Mouse (Mus musculus): Measurements from ENCODE around the gene Hmga2. TPM values are rescaled to one million over a fixed set of nuclear protein-coding genes. Genes with fewer than 3 reads are reported as not detected.

Hmga2 gene
- polyA plus RNA-seq, 1 experiment = 7.0 TPM

- H3K4me1 ChIP-seq = peaks cover 63% of the 10 kb centered on the region
- no peaks in the 10 kb centered on the region for H3K27me3 ChIP-seq (replicated peaks)
- no peak for TF ChIP-seq FLI1 (IDR thresholded peaks at IDR 0.05; ENCODE audit: low read length)
- no peak for TF ChIP-seq GATA1 (IDR thresholded peaks at IDR 0.05; ENCODE audit: borderline replicate concordance, low read length)
- no peak overlapping the region for H3K4me3 ChIP-seq (replicated peaks)
- H3K36me3 ChIP-seq (replicated peaks; ENCODE audit: low read length) = peaks cover 4% of the 10 kb centered on the region
- H3K9me3 ChIP-seq = no peaks in the 10 kb centered on the region
Measured at GRCm38 (mm10) chr10:120405322-120405721, 70.9 kb downstream of the Hmga2 start.

- Histone ChIP-seq H3K36me3 (replicated peaks; ENCODE audit: low read length) (peaks cover 4% of the 10 kb centered on the region), H3K4me1 (peaks cover 69% of the 10 kb centered on the region), H3K9me3 (no peaks in the 10 kb centered on the region), H3K4me3 (replicated peaks) (no peak overlapping the region), H3K27me3 (replicated peaks) (no peaks in the 10 kb centered on the region)
- TF ChIP-seq GATA1 (IDR thresholded peaks at IDR 0.05; ENCODE audit: borderline replicate concordance, low read length) = no peak
- no peak for TF ChIP-seq FLI1 (IDR thresholded peaks at IDR 0.05; ENCODE audit: low read length)
Measured at GRCm38 (mm10) chr10:120402966-120403365, 73.3 kb downstream of the Hmga2 start.

GRCm38 (mm10) chr10:120401787-120402186 is 74.5 kb downstream of the Hmga2 start:
- peaks cover 6% of the 10 kb centered on the region for H3K36me3 ChIP-seq (replicated peaks; ENCODE audit: low read length)
- no peaks in the 10 kb centered on the region for H3K9me3 ChIP-seq
- H3K4me3 ChIP-seq (replicated peaks) = no peak overlapping the region
- H3K4me1 ChIP-seq = peaks cover 60% of the 10 kb centered on the region
- TF ChIP-seq FLI1 (IDR thresholded peaks at IDR 0.05; ENCODE audit: low read length) = no peak
- no peak for TF ChIP-seq GATA1 (IDR thresholded peaks at IDR 0.05; ENCODE audit: borderline replicate concordance, low read length)
- no peaks in the 10 kb centered on the region for H3K27me3 ChIP-seq (replicated peaks)

- TF ChIP-seq GATA1 (IDR thresholded peaks at IDR 0.05; ENCODE audit: borderline replicate concordance, low read length) (no peak), FLI1 (IDR thresholded peaks at IDR 0.05; ENCODE audit: low read length) (no peak)
- peaks cover 52% of the 10 kb centered on the region for H3K4me1 ChIP-seq
- no peaks in the 10 kb centered on the region for H3K27me3 ChIP-seq (replicated peaks)
- no peaks in the 10 kb centered on the region for H3K9me3 ChIP-seq
- peaks cover 6% of the 10 kb centered on the region for H3K36me3 ChIP-seq (replicated peaks; ENCODE audit: low read length)
- H3K4me3 ChIP-seq (replicated peaks) = no peak overlapping the region
Measured at GRCm38 (mm10) chr10:120399846-120400510, 76.3 kb downstream of the Hmga2 start.

GRCm38 (mm10) chr10:120398745-120399144 is 77.5 kb downstream of the Hmga2 start:
- Histone ChIP-seq H3K9me3 (no peaks in the 10 kb centered on the region), H3K4me1 (peaks cover 51% of the 10 kb centered on the region)

GRCm38 (mm10) chr10:120397211-120397631 is 79.0 kb downstream of the Hmga2 start:
- H3K36me3 ChIP-seq (replicated peaks; ENCODE audit: low read length) = peaks cover 4% of the 10 kb centered on the region
- H3K4me3 ChIP-seq (replicated peaks) = no peak overlapping the region
- no peaks in the 10 kb centered on the region for H3K27me3 ChIP-seq (replicated peaks)
- TF ChIP-seq GATA1 (IDR thresholded peaks at IDR 0.05; ENCODE audit: borderline replicate concordance, low read length) (no peak), FLI1 (IDR thresholded peaks at IDR 0.05; ENCODE audit: low read length) (no peak)
- H3K9me3 ChIP-seq = no peaks in the 10 kb centered on the region
- H3K4me1 ChIP-seq = peaks cover 40% of the 10 kb centered on the region

More at GRCm38 (mm10) chr10:120398745-120399144, 77.5 kb downstream of the Hmga2 start:
- no peak for TF ChIP-seq FLI1 (IDR thresholded peaks at IDR 0.05; ENCODE audit: low read length)
- no peak for TF ChIP-seq GATA1 (IDR thresholded peaks at IDR 0.05; ENCODE audit: borderline replicate concordance, low read length)
- Histone ChIP-seq H3K27me3 (replicated peaks) (no peaks in the 10 kb centered on the region), H3K4me3 (replicated peaks) (no peak overlapping the region), H3K36me3 (replicated peaks; ENCODE audit: low read length) (peaks cover 2% of the 10 kb centered on the region)

- peaks cover 8% of the 10 kb centered on the region for H3K36me3 ChIP-seq (replicated peaks; ENCODE audit: low read length)
- no peaks in the 10 kb centered on the region for H3K9me3 ChIP-seq
- TF ChIP-seq GATA1 (IDR thresholded peaks at IDR 0.05; ENCODE audit: borderline replicate concordance, low read length) (no peak), FLI1 (IDR thresholded peaks at IDR 0.05; ENCODE audit: low read length) (no peak)
- H3K27me3 ChIP-seq (replicated peaks) = no peaks in the 10 kb centered on the region
- H3K4me3 ChIP-seq (replicated peaks) = no peak overlapping the region
- H3K4me1 ChIP-seq = peaks cover 24% of the 10 kb centered on the region
Measured at GRCm38 (mm10) chr10:120395550-120395949, 80.7 kb downstream of the Hmga2 start.

GRCm38 (mm10) chr10:120394740-120395139 is 81.5 kb downstream of the Hmga2 start:
- Histone ChIP-seq H3K4me3 (replicated peaks) (no peak overlapping the region), H3K27me3 (replicated peaks) (no peaks in the 10 kb centered on the region), H3K9me3 (no peaks in the 10 kb centered on the region), H3K4me1 (peaks cover 17% of the 10 kb centered on the region), H3K36me3 (replicated peaks; ENCODE audit: low read length) (peaks cover 8% of the 10 kb centered on the region)
- TF ChIP-seq FLI1 (IDR thresholded peaks at IDR 0.05; ENCODE audit: low read length) (no peak), GATA1 (IDR thresholded peaks at IDR 0.05; ENCODE audit: borderline replicate concordance, low read length) (no peak)

- TF ChIP-seq GATA1 (IDR thresholded peaks at IDR 0.05; ENCODE audit: borderline replicate concordance, low read length) (no peak), FLI1 (IDR thresholded peaks at IDR 0.05; ENCODE audit: low read length) (no peak)
- Histone ChIP-seq H3K27me3 (replicated peaks) (no peaks in the 10 kb centered on the region), H3K36me3 (replicated peaks; ENCODE audit: low read length) (peaks cover 6% of the 10 kb centered on the region), H3K4me3 (replicated peaks) (no peak overlapping the region), H3K9me3 (no peaks in the 10 kb centered on the region), H3K4me1 (peaks cover 12% of the 10 kb centered on the region; the same call in 1 of the 2 replicates)
Measured at GRCm38 (mm10) chr10:120391971-120392716, 84.1 kb downstream of the Hmga2 start.
